Mouse (Mus musculus): ENCODE data around the gene Srcap.

GRCm38 (mm10) chr7:127508291-127508690 is 3.5 kb upstream of the Srcap start:
- TF ChIP-seq POLR2A (IDR thresholded peaks at IDR 0.05; ENCODE audit: borderline replicate concordance, insufficient read depth, low read length) (no peak), CTCF (IDR thresholded peaks at IDR 0.05; ENCODE audit: borderline replicate concordance, insufficient read depth, low read depth, low read length) (no peak)

Data from cerebellum, adult 2 months (tissue).